Mouse (Mus musculus) CH12.LX (cell line): ENCODE measurements around the gene Cd46. TPM values are rescaled to one million over a fixed set of nuclear protein-coding genes. Genes with fewer than 3 reads are reported as not detected.

Experiments
- DNase-seq: peaks from one replicate; pipeline ENCODE4 v3.0.0-alpha.2; 2013; ENCODE audit errors: extremely low read depth
- H3K27ac ChIP-seq: 2 replicates; pipeline ENCODE4 v1.5.1; 2012; ENCODE audit warnings: low read depth, mild to moderate bottlenecking, control low read depth, moderate library complexity; ENCODE audit not compliant: insufficient read depth
- H3K27me3 ChIP-seq: replicated peaks from 2 replicates; pipeline ENCODE3; 2012; ENCODE audit warnings: inconsistent platforms
- H3K36me3 ChIP-seq, 2 experiments: replicated peaks in 1 of 2; 2 replicates each; pipeline versions ENCODE3 to v1.6.1; 2012; ENCODE audit warnings: inconsistent platforms in 1 of 2, low read length in 1 of 2, mild to moderate bottlenecking in 1 of 2, mixed read lengths in 1 of 2, moderate library complexity in 1 of 2; ENCODE audit not compliant: control insufficient read depth in 1 of 2, insufficient read depth in 1 of 2
- H3K4me1 ChIP-seq, 2 experiments: 2 replicates each; pipeline ENCODE4 v1.6.1; 2012; ENCODE audit warnings: inconsistent platforms in 1 of 2, moderate library complexity in 1 of 2; ENCODE audit not compliant: insufficient read depth in 2 of 2, control insufficient read depth in 1 of 2
- H3K4me2 ChIP-seq: 2 replicates; pipeline ENCODE4 v1.6.1; 2012; ENCODE audit warnings: low read depth, mild to moderate bottlenecking, control low read depth; ENCODE audit not compliant: poor library complexity, insufficient read depth, severe bottlenecking
- H3K4me3 ChIP-seq, 3 experiments: fragments of 150-350 bp in 1 of 3; sonication (generic) in 1 of 3; replicated peaks in 1 of 3; 2 replicates each; pipeline versions ENCODE3 to v1.5.1; 2011 to 2012; ENCODE audit warnings: low read depth in 2 of 3, low read length in 2 of 3, mild to moderate bottlenecking in 2 of 3, moderate library complexity in 2 of 3, control low read depth in 1 of 3, improper control_type of control experiment in 1 of 3, inconsistent platforms in 1 of 3, mixed read lengths in 1 of 3; ENCODE audit not compliant: poor library complexity in 1 of 3
- H3K79me2 ChIP-seq: replicated peaks from 2 replicates; pipeline ENCODE4 v1.6.1; 2012; ENCODE audit warnings: mild to moderate bottlenecking, moderate library complexity; ENCODE audit not compliant: control insufficient read depth, poor library complexity, insufficient read depth, severe bottlenecking; ENCODE audit errors: extremely low read depth
- H3K9ac ChIP-seq: 2 replicates; pipeline ENCODE4 v1.6.1; 2012; ENCODE audit warnings: low read depth, mild to moderate bottlenecking, control low read depth, moderate library complexity; ENCODE audit not compliant: insufficient read depth
- H3K9me3 ChIP-seq: replicated peaks from 2 replicates; pipeline ENCODE3; 2012; ENCODE audit warnings: low read length, inconsistent platforms, mixed read lengths
- CTCF ChIP-seq, 2 experiments: IDR thresholded peaks in 1 of 2; conservative IDR thresholded peaks in 1 of 2; 2 replicates each; pipeline ENCODE4 v1.5.1; 2011 to 2012; ENCODE audit warnings: low read depth in 2 of 2, low read length in 2 of 2, improper control_type of control experiment in 1 of 2, inconsistent platforms in 1 of 2, mild to moderate bottlenecking in 1 of 2, moderate library complexity in 1 of 2
- E2F4 ChIP-seq: IDR thresholded peaks from 2 replicates; pipeline ENCODE4 v1.6.1; 2011; ENCODE audit warnings: low read depth, low read length, improper control_type of control experiment; ENCODE audit not compliant: insufficient replicate concordance
- EP300 ChIP-seq: IDR thresholded peaks from 2 replicates; pipeline ENCODE4 v1.6.1; 2011; ENCODE audit warnings: low read length, improper control_type of control experiment
- ETS1 ChIP-seq: conservative IDR thresholded peaks from 2 replicates; pipeline ENCODE4 v1.6.1; 2012; ENCODE audit warnings: low read depth, mild to moderate bottlenecking, inconsistent platforms, low read length, improper control_type of control experiment, moderate library complexity
- IRF4 ChIP-seq: IDR thresholded peaks from 2 replicates; pipeline ENCODE4 v1.6.1; 2014; ENCODE audit warnings: low read depth, mild to moderate bottlenecking, inconsistent platforms, low read length, improper control_type of control experiment
- POLR2AphosphoS2 ChIP-seq: IDR thresholded peaks from 2 replicates; pipeline ENCODE4 v1.6.1; 2011; ENCODE audit warnings: low read depth, low read length, improper control_type of control experiment
- SIN3A ChIP-seq: IDR thresholded peaks from 2 replicates; pipeline ENCODE4 v1.6.1; 2012; ENCODE audit warnings: low read length, improper control_type of control experiment, inconsistent platforms
- ZKSCAN1 ChIP-seq: IDR thresholded peaks from 2 replicates; pipeline ENCODE4 v1.6.1; 2012; ENCODE audit warnings: low read depth, inconsistent platforms, low read length, improper control_type of control experiment, borderline replicate concordance
- dilution Hi-C: fragments of 300-500 bp; cut with MboI; formaldehyde crosslinking; loops from 2 replicates; pipeline ENCODE4 v1.14.3; 2020; ENCODE audit warnings: low sequenced_read_pairs; ENCODE audit not compliant: extremely low pct_unique_long_range_greater_than_20kb, extremely low pct_ligation_motif_present
- in situ Hi-C: fragments of 300-500 bp; cut with MboI; formaldehyde crosslinking; loops from 3 replicates; pipeline ENCODE4 v1.14.3; 2019; ENCODE audit warnings: low sequenced_read_pairs, low pct_ligation_motif_present, low pct_unique_long_range_greater_than_20kb, mixed read lengths
- polyA plus RNA-seq: library from polyadenylated mRNA; unstranded; fragments of >175 nt; gene quantifications from 2 replicates; pipeline ENCODE4 v1.2.1, GENCODE M21; 2012; ENCODE audit warnings: low read depth; ENCODE audit not compliant: insufficient read length
- total RNA-seq, 2 experiments: library from RNA; depleted of rRNA; stranded (reverse); fragments of 300-350 nt in 1 of 2; fragments of >200 nt in 1 of 2; gene quantifications; 2 replicates each; pipeline ENCODE4 v1.2.3; 2012 to 2014

Gene Cd46
- total and polyA plus RNA-seq, 3 experiments, result 0.38 to 1.5 (median 1.4) TPM

- in situ Hi-C loops (no loop called here), dilution Hi-C loops (no loop called here)
- H3K9ac ChIP-seq, result no peak overlapping the region
- no peaks in the 10 kb centered on the region for H3K27me3 ChIP-seq
- H3K9me3 ChIP-seq, result no peaks in the 10 kb centered on the region
- H3K36me3 ChIP-seq, result no peaks in the 10 kb centered on the region
- no peak for DNase-seq
- TF ChIP-seq SIN3A (no peak), E2F4 (no peak), ETS1 (no peak), IRF4 (no peak)
- TF ChIP-seq, all 38 proteins: peak for 0
- H3K4me3 ChIP-seq, result no peak overlapping the region
- peaks cover 20 to 37% of the 10 kb centered on the region in 2 experiments; a peak in 3 of 4 replicates for H3K4me1 ChIP-seq
- no peak overlapping the region for H3K4me2 ChIP-seq
- no peak overlapping the region for H3K27ac ChIP-seq
- peaks cover 3% of the 10 kb centered on the region; the same call in 1 of the 2 replicates for H3K79me2 ChIP-seq
These were observed 101.1 kb downstream of the Cd46 start for GRCm38 (mm10) chr1:194990976-194991375.

DNA sequence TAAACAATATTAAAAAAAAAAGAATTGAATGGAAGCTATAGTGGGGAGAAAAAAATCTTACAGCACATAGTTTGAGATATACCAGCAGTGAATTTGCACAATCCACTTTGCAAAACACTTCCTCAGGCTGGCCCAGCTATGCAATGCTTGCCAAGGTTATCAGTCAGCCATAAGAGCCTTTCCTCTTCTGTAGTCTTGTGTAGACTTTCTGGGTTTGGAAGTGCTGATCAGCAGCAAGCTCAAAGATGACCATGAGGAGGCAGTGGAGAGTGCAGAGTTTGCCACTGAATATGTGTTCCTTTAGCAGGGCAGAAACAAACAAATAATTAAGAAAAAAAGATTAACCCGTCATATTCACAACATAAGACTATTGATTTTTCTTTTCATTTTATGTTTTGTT is 103.0 kb downstream of the Cd46 start:
- in situ Hi-C loops (no loop called here), dilution Hi-C loops (no loop called here)
- H3K4me2 ChIP-seq, result no peak overlapping the region
- H3K27ac ChIP-seq, result no peak overlapping the region
- H3K79me2 ChIP-seq, result peaks cover 6% of the 10 kb centered on the region; the same call in 1 of the 2 replicates
- no peak for TF ChIP-seq POLR2AphosphoS2
- TF ChIP-seq IRF4, result no peak
- TF ChIP-seq CTCF (conservative IDR thresholded peaks at IDR 0.05 in 1 of 2, IDR thresholded peaks at IDR 0.05 in 1 of 2; ENCODE audit: low read depth in 2 of 2, low read length in 2 of 2), result peak in 1 of 2 experiments; percentile 27; a peak in 2 of 4 replicates
- no peak for TF ChIP-seq ZKSCAN1
- TF ChIP-seq EP300, result no peak
- no peaks in the 10 kb centered on the region for H3K27me3 ChIP-seq
- H3K4me1 ChIP-seq, result peaks cover 19 to 33% of the 10 kb centered on the region in 2 experiments; a peak in 3 of 4 replicates
- H3K9ac ChIP-seq, result no peak overlapping the region
- no peak overlapping the region for H3K4me3 ChIP-seq
- no peaks in the 10 kb centered on the region for H3K36me3 ChIP-seq
- H3K9me3 ChIP-seq, result no peaks in the 10 kb centered on the region
- DNase-seq, result no peak

Other genes starting within 250 kb of the Cd46 start
- not detected in 2 replicates for gene Cd34, start 153.4 kb downstream of the Cd46 start, total RNA-seq (2012; rRNA removed)
- gene Cd34, start 153.4 kb downstream of the Cd46 start, total RNA-seq (2014; rRNA removed), result not detected in 2 replicates
- not detected in 2 replicates for gene Cd34, start 153.4 kb downstream of the Cd46 start, polyA plus RNA-seq
- gene Cr1l, start 39.3 kb upstream of the Cd46 start, total RNA-seq (2012; rRNA removed), result 84.6 and 89.9 TPM in 2 replicates
- gene Cr1l, start 39.3 kb upstream of the Cd46 start, total RNA-seq (2014; rRNA removed), result 134 and 153 TPM in 2 replicates
- gene Cr1l, start 39.3 kb upstream of the Cd46 start, polyA plus RNA-seq, result 76.1 and 76.4 TPM in 2 replicates
- 0.08 and 0.17 TPM in 2 replicates for gene Cr2, start 84.5 kb upstream of the Cd46 start, total RNA-seq (2012; rRNA removed)
- 0.51 and 0.62 TPM in 2 replicates for gene Cr2, start 84.5 kb upstream of the Cd46 start, total RNA-seq (2014; rRNA removed)
- 0.97 and 3.0 TPM in 2 replicates for gene Cr2, start 84.5 kb upstream of the Cd46 start, polyA plus RNA-seq